Mouse (Mus musculus) ES-E14 (cell line): ENCODE measurements around the gene Sept7.

Source experiments
- CHD2 ChIP-seq: IDR thresholded peaks from 2 replicates; pipeline ENCODE4 v1.6.1; 2014; ENCODE audit warnings: mild to moderate bottlenecking, low read depth, low read length, inconsistent platforms
- HCFC1 ChIP-seq: IDR thresholded peaks from 2 replicates; pipeline ENCODE4 v1.6.1; 2012; ENCODE audit warnings: low read length, inconsistent platforms, borderline replicate concordance; ENCODE audit not compliant: insufficient read depth
- ZC3H11A ChIP-seq: IDR thresholded peaks from 2 replicates; pipeline ENCODE4 v1.6.1; 2012; ENCODE audit warnings: low read depth, mild to moderate bottlenecking, inconsistent platforms, low read length, borderline replicate concordance
- ZNF384 ChIP-seq: IDR thresholded peaks from 2 replicates; pipeline ENCODE4 v1.6.1; 2012; ENCODE audit warnings: low read depth, low read length, inconsistent platforms

- TF ChIP-seq HCFC1 = no peak
- TF ChIP-seq ZNF384 = no peak
- no peak for TF ChIP-seq CHD2
- no peak for TF ChIP-seq ZC3H11A
These were observed 19.7 kb downstream of the Sept7 start for GRCm38 (mm10) chr9:25271902-25272301.
